In the genomic region with DNA sequence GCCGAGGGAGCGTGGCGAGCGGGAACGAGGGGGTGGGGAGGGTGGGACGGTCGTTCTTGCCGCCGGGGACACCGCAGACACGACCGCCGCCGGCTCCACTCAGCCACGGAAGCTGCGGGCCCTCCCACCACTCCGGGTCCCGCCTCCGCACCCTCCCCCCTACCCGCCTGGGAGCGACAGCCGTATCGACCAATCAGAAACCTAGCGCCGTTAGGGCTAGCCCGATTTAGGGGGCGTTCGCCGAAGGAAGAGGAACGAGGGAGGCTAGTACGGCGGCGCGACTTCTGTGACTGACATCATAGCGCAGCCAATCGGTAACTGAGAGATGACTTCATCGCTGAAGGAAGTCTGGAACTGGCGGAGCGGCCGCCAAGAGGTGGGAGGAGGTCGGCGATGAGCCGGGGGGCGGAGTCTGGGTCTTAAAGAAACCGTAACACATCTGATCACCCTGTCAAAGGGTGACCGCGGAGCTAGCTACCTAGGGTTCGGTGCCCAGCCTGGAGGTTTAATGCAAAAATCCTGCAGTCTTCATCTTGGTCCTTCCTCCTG, we compare ENCODE assay signal across 8 mouse cellular contexts. TPM values are rescaled to one million over a fixed set of nuclear protein-coding genes. Genes with fewer than 3 reads are reported as not detected.
A peak's percentile ranks its signal among the peaks of the same experiment; 100 is the strongest.
DNase-seq lines count a peak whose midpoint lies in the region; ATAC-seq lines count a peak whose summit lies in the region.

A gene (minus strand): TSS at position 128 of the 549 bp plus-strand sequence.

- ATAC-seq in megakaryocyte progenitor cell, adult 5-6 weeks (replicated peaks; ENCODE audit: poor library complexity): peak; percentile 98

- DNase-seq in adipocyte (ENCODE audit: low spot score): peak; percentile 99
- peak; percentile 100 for DNase-seq in embryo, embryonic 10 days (ENCODE audit: low spot score)
- DNase-seq in gastrocnemius, postnatal 10 days: peak; percentile 98
- DNase-seq in induced T-regulatory cell, adult 2 months (ENCODE audit: low read depth): peak; percentile 99
- peak; percentile 99 to 100 for DNase-seq in left cerebral cortex, adult 9 months (ENCODE audit: low spot score in 2 of 2)
- peak; percentile 100 for DNase-seq in right cerebral cortex, postnatal 14 days
- peak; percentile 99 for DNase-seq in urinary bladder, postnatal 36 days (ENCODE audit: low spot score in 2 of 2)

RNA-seq across cellular contexts. Expression of the gene that starts here (rescaled TPM):
- 10 to 100 TPM; 39.2 to 50.1 TPM for total RNA-seq in gastrocnemius, postnatal 10 days (2021)
- total RNA-seq in megakaryocyte progenitor cell, adult 5-6 weeks (2015): 24.5 and 27.3 TPM in 2 replicates
- total RNA-seq in megakaryocyte progenitor cell, adult 5-6 weeks (2017): 11.1 and 17.6 TPM in 2 replicates

Comparison
In these comparisons a context has a peak if more than half of its experiments do, and no peak if none do; other contexts are left out.
1. Peak in every context shown above with its lines: DNase-seq and ATAC-seq.